Mouse (Mus musculus) 416B (cell line): ENCODE data around the gene Tef.
A peak's percentile ranks its signal among the peaks of the same experiment; 100 is the strongest.

Experiments
- DNase-seq: peaks from one replicate; pipeline ENCODE4 v3.0.0; 2011; ENCODE audit warnings: low read depth

The Tef gene

GRCm38 (mm10) chr15:81850718-81851117, 48.5 kb downstream of the Tef start:
- DNase-seq: no peak

DNA sequence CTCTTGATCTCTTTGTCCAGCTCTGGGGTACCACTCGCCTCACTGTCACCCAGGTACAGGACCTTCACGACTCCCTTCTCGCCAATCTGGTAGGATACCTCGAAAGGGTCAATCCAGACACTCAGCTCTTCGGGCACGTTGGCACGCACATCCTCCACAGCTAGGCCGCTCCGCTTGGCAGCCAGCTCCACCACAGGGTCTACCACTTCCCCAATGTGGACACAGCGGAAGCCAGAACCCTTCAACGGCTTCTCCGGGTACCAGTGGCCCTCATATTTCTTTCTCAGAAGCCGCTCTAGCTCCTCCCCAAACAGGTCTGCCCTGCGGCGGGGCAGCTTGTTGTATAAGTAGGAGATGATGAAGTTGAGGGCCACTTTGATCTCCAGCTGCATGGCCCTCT, 49.2 kb downstream of the Tef start:
- DNase-seq: no peak

DNA sequence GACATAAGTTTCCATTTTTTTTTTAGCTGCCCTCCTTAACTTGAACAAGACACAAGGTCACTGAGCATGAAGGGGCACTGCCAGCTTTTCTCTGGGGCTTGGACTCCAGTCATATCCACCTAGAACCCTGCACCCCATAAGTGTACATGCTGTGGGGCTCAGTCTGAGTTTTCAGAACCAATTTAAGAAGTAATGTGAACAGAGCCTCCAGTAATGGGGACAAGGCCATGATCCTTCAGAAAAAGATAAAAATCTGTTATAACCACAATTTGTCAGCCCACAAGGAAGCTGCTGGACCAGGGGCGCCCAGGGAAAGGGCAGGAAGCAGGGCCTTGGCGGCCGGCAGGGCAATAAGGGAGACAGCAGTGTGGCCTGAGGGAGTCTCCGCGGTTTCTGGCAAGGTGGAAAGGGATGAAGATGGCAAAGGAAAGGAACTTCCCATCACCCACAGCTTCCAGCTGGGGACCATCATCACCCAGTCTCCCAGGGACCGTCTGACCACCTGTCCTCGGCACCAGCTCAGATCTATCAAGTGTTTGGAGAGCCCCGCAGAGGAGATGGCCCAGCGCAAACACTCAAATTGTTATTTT, 50.3 kb downstream of the Tef start:
- no peak for DNase-seq

DNA sequence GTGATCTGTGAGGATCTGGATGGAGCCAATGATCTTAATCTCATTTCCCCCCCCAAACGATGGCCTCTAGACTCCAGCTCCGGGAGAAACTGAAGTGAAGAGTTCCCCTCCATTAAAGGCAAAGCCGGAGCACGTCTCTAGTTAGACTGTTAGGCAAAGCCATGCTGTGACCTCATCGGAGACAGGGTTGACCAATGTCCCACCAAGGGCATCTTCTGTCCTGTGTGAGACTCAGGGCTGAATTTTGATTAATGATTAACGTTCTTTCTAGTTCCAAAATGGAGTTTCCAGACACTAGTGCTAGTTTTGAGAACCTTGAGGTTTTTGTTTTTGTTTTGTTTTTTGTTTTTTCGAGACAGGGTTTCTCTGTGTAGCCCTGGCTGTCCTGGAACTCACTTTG, 50.9 kb downstream of the Tef start:
- DNase-seq: no peak

- DNase-seq: peak; percentile 96
Observed at GRCm38 (mm10) chr15:81856030-81856790, 54.0 kb downstream of the Tef start.

- DNase-seq: peak; percentile 48
Observed at GRCm38 (mm10) chr15:81856938-81857723, 54.9 kb downstream of the Tef start.

- DNase-seq: no peak
Observed at GRCm38 (mm10) chr15:81857724-81858116, 55.5 kb downstream of the Tef start.

DNA sequence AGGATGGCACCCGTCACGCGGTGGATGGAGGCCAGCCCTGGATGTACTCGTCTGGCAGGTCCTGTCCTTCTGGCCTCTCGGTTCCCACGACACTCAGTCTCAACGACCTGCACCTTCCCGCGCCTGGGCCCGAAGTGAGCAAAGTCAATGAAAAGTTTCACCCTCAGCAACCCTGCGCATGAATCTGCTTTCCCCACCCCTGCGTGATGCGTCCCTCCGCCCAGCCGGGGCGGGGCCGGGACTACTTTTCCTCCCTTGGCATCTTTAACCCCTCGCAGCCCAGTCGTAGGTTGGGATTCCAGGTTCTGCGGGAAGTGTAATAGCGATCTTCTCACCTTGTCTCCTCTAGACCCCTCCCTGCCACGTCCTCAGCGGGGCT, 55.9 kb downstream of the Tef start:
- peak; percentile 94 for DNase-seq

DNA sequence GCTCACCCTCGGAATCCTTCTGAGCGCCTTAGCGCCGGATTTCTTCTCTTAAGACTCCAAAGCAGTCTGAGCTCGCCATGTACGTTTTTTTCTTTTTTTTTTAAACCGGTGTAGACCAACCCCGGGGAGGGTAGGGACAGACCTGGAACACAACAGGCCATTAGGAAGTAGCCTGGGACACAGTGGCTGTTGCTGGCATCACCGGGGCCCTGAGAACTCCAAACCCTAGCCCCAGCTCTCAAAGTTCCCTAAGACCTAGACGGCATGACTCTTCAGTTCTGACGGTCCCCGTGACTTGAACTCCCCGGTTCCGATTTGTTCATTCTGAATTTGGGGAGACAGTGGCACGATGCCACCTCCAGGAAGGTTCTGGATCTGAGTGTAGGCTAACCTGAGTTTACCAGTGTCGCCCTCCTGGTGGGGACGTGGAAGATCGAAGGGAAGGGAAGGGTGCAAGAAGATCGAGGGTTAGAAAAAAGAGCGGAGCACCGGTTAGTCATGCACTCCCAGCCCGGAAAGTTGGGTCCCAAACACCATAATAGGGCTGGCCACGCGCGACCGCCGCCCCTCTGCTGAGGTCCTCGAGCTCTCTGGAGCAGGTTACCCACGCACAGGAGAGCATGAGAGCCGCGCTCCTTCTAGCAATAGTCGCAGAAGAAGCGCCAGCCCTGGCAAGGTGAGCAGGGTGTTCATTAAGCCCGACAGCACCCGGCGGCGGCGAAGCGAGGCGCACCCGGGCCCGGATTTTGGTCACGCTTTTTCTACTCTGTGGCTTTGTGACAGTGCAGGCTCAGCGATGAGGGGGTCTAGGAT, 56.5 kb downstream of the Tef start, which contains the start of gene Tob2:
Gene Tob2 (minus strand): TSS at position 280 of the 813 bp plus-strand sequence.
- DNase-seq: peak; percentile 70

DNA sequence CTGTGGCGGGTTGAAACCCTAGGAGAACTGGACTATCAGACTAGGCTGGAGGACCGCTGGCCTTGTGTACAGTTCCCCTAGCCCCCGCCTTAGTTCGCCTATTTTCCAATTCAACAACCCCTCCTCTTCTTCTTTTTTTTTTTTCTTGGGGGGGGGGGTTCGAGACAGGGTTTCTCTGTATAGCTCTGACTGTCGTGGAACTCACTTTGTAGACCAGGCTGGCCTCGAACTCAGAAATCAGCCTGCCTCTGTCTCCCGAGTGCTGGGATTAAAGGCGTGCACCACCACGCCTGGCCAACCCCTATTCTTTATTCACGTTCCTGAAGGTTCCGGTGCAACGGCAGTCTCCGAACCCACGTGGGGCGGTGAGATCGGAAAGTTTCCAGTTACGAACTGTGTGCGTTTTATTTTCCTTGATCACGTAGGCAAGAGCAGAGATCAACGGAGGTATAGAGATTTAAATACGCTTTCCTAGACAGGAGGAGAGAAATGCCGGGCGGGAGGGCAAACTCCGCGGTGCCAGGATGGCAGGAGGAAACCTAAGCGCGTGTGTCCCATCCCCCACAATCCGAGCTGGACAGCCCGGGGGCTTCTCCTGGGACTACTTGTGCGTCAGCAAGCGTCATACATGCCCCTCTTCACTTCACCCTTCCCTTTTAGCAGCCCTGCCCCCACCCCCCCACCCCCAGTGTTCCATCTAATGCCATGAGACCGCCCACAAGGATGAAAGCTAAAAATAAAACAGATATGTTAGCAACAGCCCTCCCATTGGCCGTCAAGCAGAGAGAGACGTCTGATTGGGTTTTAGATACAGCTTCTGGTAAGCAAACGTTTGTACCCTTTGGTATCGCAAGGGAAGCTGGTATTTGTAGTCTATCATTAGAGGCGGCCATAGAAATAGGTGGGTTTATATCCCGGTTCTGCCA, 57.4 kb downstream of the Tef start:
- peak; percentile 99 for DNase-seq

DNA sequence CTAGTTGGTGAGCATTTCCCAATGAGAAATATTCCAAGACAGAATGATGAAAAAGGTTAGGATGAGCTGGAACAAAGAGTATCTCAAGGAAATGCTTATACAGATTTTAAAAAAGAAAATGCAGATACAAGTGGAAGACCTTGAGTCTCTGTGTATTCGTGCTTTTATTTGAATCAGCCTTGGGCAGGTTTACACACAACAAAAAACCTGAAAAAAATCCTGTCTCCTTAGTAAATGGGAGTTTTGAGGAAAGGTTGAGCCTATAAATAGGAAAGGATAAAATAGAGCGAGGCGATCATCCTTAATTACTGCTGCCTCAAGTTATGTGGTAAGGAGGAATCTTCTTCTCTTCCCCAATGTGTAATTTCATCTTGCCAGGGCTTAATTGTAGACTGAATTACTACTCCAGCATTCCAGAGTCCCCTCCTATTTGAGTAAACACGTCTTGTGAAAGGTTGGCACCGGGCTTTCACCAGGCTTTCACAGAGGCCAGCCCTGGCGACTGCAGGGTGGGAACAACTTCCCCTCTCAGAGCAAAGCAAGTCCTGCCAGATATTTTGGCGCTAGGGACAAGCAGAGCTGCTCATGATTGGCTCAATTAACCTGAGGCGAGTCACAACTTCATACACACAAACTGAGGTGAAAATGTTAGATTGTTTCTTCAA, 58.4 kb downstream of the Tef start:
- peak; percentile 79 for DNase-seq

- no peak for DNase-seq
Observed at GRCm38 (mm10) chr15:81864238-81864637, 62.0 kb downstream of the Tef start.

GRCm38 (mm10) chr15:81869985-81870384, 67.8 kb downstream of the Tef start:
- no peak for DNase-seq

GRCm38 (mm10) chr15:81871604-81872261, 69.5 kb downstream of the Tef start, which contains the start of gene Phf5a:
Gene Phf5a (minus strand): TSS chr15:81871911.
- DNase-seq: peak; percentile 99

DNA sequence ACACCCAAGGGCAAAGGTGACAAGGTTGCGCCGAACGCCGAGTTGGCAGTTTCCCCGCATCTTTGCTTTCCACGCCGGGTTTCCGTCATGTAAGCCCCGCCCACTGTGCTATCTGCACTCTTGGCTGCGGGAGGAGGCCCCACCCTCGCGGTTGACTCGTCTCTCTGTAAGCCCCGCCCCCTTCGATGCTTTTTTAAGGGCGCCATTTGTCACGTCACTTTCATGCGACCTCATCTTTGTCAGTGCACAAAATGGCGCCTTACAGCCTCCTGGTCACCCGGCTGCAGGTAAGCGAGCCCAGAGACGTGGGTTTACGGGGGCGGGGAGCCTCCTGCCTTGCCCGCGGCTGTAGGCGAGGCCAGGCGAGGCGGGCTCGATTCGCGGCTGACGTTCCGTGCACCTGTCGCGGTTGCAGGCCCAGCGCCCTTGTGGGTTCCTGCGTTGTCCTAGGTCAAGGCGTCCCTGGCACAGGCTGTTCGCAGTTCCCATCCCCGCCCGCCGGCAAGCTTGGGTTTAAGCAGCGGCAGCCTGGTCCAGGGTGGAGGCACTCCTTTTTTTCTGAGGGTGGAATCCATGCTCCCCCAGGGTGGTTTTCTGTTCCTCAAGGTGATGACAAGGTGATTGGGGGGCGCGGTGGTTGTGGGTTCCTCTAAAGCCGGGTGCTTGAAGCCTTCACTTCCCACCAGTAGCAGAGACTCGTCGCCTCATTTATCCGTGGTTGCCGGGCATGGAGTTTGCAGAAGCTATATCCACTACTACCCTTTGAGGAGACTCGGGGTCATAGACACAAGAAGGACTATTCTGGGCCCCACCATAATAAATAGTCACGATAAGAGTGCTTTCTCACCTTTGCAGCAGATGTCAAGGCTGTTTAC, 70.3 kb downstream of the Tef start, which contains the start of gene Aco2:
Gene Aco2 (plus strand): TSS at position 48 of the 875 bp plus-strand sequence.
- DNase-seq: peak; percentile 99
